Mouse (Mus musculus) inflammation-experienced regulatory T-cells, adult 6 months (primary cell): ENCODE results near the gene Rarb. TPM values are rescaled to one million over a fixed set of nuclear protein-coding genes. Genes with fewer than 3 reads are reported as not detected.
A peak's percentile ranks its signal among the peaks of the same experiment; 100 is the strongest.

ENCODE experiments used
- ATAC-seq: one replicate; pipeline ENCODE4 v1.8.0; 2017
- polyA plus RNA-seq, 3 experiments: library from polyadenylated mRNA; unstranded; fragments of 100-300 nt; shearing (Covaris generic); gene quantifications; one replicate each; pipeline ENCODE4 v1.2.1; 2017

The Rarb gene
- polyA plus RNA-seq, 3 experiments from 2014 or later = not detected

- ATAC-seq = no peak
Observed at GRCm38 (mm10) chr14:16525137-16525924, 293.6 kb downstream of the Rarb start.

GRCm38 (mm10) chr14:16522852-16523251, 296.1 kb downstream of the Rarb start:
- no peak for ATAC-seq

GRCm38 (mm10) chr14:16519588-16520167, 299.3 kb downstream of the Rarb start:
- ATAC-seq = no peak

- ATAC-seq = no peak
Observed at GRCm38 (mm10) chr14:16517958-16518357, 301.0 kb downstream of the Rarb start.

- ATAC-seq = no peak
Observed at GRCm38 (mm10) chr14:16515731-16516130, 303.2 kb downstream of the Rarb start.

GRCm38 (mm10) chr14:16510574-16510973, 308.4 kb downstream of the Rarb start:
- ATAC-seq = no peak

- ATAC-seq = no peak
Observed at GRCm38 (mm10) chr14:16509825-16510224, 309.1 kb downstream of the Rarb start.

GRCm38 (mm10) chr14:16508760-16509159, 310.2 kb downstream of the Rarb start:
- ATAC-seq = no peak

GRCm38 (mm10) chr14:16497226-16497661, 321.7 kb downstream of the Rarb start:
- ATAC-seq = no peak

- no peak for ATAC-seq
Observed at GRCm38 (mm10) chr14:16483656-16484380, 335.1 kb downstream of the Rarb start.

- no peak for ATAC-seq
Observed at GRCm38 (mm10) chr14:16480621-16481020, 338.3 kb downstream of the Rarb start.

- ATAC-seq = no peak
Observed at GRCm38 (mm10) chr14:16479521-16479920, 339.4 kb downstream of the Rarb start.

GRCm38 (mm10) chr14:16478606-16479323, 340.2 kb downstream of the Rarb start:
- no peak for ATAC-seq

GRCm38 (mm10) chr14:16448269-16448987, 370.5 kb downstream of the Rarb start:
- ATAC-seq = no peak

GRCm38 (mm10) chr14:16447587-16447986, 371.4 kb downstream of the Rarb start:
- no peak for ATAC-seq

GRCm38 (mm10) chr14:16444859-16445258, 374.1 kb downstream of the Rarb start:
- ATAC-seq = no peak

GRCm38 (mm10) chr14:16439385-16440126, 379.4 kb downstream of the Rarb start:
- no peak for ATAC-seq

GRCm38 (mm10) chr14:16437386-16437785, 381.6 kb downstream of the Rarb start:
- ATAC-seq = no peak

- ATAC-seq = peak; percentile 68
Observed at GRCm38 (mm10) chr14:16434396-16435171, 384.4 kb downstream of the Rarb start.

GRCm38 (mm10) chr14:16433206-16433605, 385.8 kb downstream of the Rarb start:
- peak; percentile 33 for ATAC-seq

- ATAC-seq = peak; percentile 29
Observed at GRCm38 (mm10) chr14:16432550-16432949, 386.4 kb downstream of the Rarb start.
